Mouse (Mus musculus): ENCODE measurements around the gene Smarca2. TPM values are rescaled to one million over a fixed set of nuclear protein-coding genes. Genes with fewer than 3 reads are reported as not detected.
"Not testable (repeated sequence)": the region's sequence is repeated elsewhere in the genome, so short reads cannot be mapped to it uniquely, and the experiment has no call there.

Smarca2 gene
- polyA plus RNA-seq, 1 experiment: 58.9 TPM

- H3K4me3 ChIP-seq (ENCODE audit: insufficient read depth, low read length): no peak overlapping the region
- TF ChIP-seq POLR2A (IDR thresholded peaks at IDR 0.05; ENCODE audit: borderline replicate concordance, low read depth, low read length): no peak
- TF ChIP-seq CTCF (IDR thresholded peaks at IDR 0.05; ENCODE audit: low read depth, low read length): no peak
- H3K27ac ChIP-seq (ENCODE audit: insufficient read depth, low read depth, low read length): no peak overlapping the region
- H3K4me1 ChIP-seq (ENCODE audit: control insufficient read depth, insufficient read depth, low read length): peaks cover 2% of the 10 kb centered on the region; the same call in 1 of the 2 replicates
Measured at GRCm38 (mm10) chr19:26733546-26734100, 128.8 kb downstream of the Smarca2 start.

GRCm38 (mm10) chr19:26734704-26735109 lies 129.9 kb downstream of the Smarca2 start:
- H3K27ac ChIP-seq (ENCODE audit: insufficient read depth, low read depth, low read length): no peak overlapping the region
- H3K4me1 ChIP-seq (ENCODE audit: control insufficient read depth, insufficient read depth, low read length): peaks cover 2% of the 10 kb centered on the region; the same call in 1 of the 2 replicates
- no peak overlapping the region for H3K4me3 ChIP-seq (ENCODE audit: insufficient read depth, low read length)
- TF ChIP-seq CTCF (IDR thresholded peaks at IDR 0.05; ENCODE audit: low read depth, low read length): no peak
- no peak for TF ChIP-seq POLR2A (IDR thresholded peaks at IDR 0.05; ENCODE audit: borderline replicate concordance, low read depth, low read length)

- not testable (repeated sequence) for H3K4me3 ChIP-seq (ENCODE audit: insufficient read depth, low read length)
Measured at GRCm38 (mm10) chr19:26745021-26745420, 140.2 kb downstream of the Smarca2 start.

GRCm38 (mm10) chr19:26745567-26745966 lies 140.7 kb downstream of the Smarca2 start:
- Histone ChIP-seq H3K4me1 (ENCODE audit: control insufficient read depth, insufficient read depth, low read length) (peaks cover 14% of the 10 kb centered on the region), H3K27ac (ENCODE audit: insufficient read depth, low read depth, low read length) (no peak overlapping the region), H3K4me3 (ENCODE audit: insufficient read depth, low read length) (no peak overlapping the region)
- TF ChIP-seq CTCF (IDR thresholded peaks at IDR 0.05; ENCODE audit: low read depth, low read length): no peak
- TF ChIP-seq POLR2A (IDR thresholded peaks at IDR 0.05; ENCODE audit: borderline replicate concordance, low read depth, low read length): no peak

More at GRCm38 (mm10) chr19:26745021-26745420, 140.2 kb downstream of the Smarca2 start:
- not testable (repeated sequence) for H3K27ac ChIP-seq (ENCODE audit: insufficient read depth, low read depth, low read length)
- peaks cover 12% of the 10 kb centered on the region for H3K4me1 ChIP-seq (ENCODE audit: control insufficient read depth, insufficient read depth, low read length)

GRCm38 (mm10) chr19:26746290-26746689 lies 141.4 kb downstream of the Smarca2 start:
- H3K4me3 ChIP-seq (ENCODE audit: insufficient read depth, low read length): no peak overlapping the region
- H3K4me1 ChIP-seq (ENCODE audit: control insufficient read depth, insufficient read depth, low read length): peaks cover 14% of the 10 kb centered on the region
- H3K27ac ChIP-seq (ENCODE audit: insufficient read depth, low read depth, low read length): no peak overlapping the region
- TF ChIP-seq CTCF (IDR thresholded peaks at IDR 0.05; ENCODE audit: low read depth, low read length) (no peak), POLR2A (IDR thresholded peaks at IDR 0.05; ENCODE audit: borderline replicate concordance, low read depth, low read length) (no peak)

- Histone ChIP-seq H3K27ac (ENCODE audit: insufficient read depth, low read depth, low read length) (peak overlapping the region; percentile 93), H3K4me1 (ENCODE audit: control insufficient read depth, insufficient read depth, low read length) (peaks cover 14% of the 10 kb centered on the region), H3K4me3 (ENCODE audit: insufficient read depth, low read length) (peak overlapping the region; percentile 87)
- TF ChIP-seq CTCF (IDR thresholded peaks at IDR 0.05; ENCODE audit: low read depth, low read length): no peak
- TF ChIP-seq POLR2A (IDR thresholded peaks at IDR 0.05; ENCODE audit: borderline replicate concordance, low read depth, low read length): no peak
Measured at GRCm38 (mm10) chr19:26746709-26747467, 142.0 kb downstream of the Smarca2 start.

GRCm38 (mm10) chr19:26747571-26748539 lies 143.0 kb downstream of the Smarca2 start:
- TF ChIP-seq CTCF (IDR thresholded peaks at IDR 0.05; ENCODE audit: low read depth, low read length): peak; percentile 51
- no peak for TF ChIP-seq POLR2A (IDR thresholded peaks at IDR 0.05; ENCODE audit: borderline replicate concordance, low read depth, low read length)
- peaks cover 19% of the 10 kb centered on the region for H3K4me1 ChIP-seq (ENCODE audit: control insufficient read depth, insufficient read depth, low read length)
- peak overlapping the region; percentile 93 for H3K27ac ChIP-seq (ENCODE audit: insufficient read depth, low read depth, low read length)

GRCm38 (mm10) chr19:26748676-26749075 lies 143.8 kb downstream of the Smarca2 start:
- Histone ChIP-seq H3K4me1 (ENCODE audit: control insufficient read depth, insufficient read depth, low read length) (peaks cover 24% of the 10 kb centered on the region), H3K4me3 (ENCODE audit: insufficient read depth, low read length) (peak overlapping the region; percentile 87), H3K27ac (ENCODE audit: insufficient read depth, low read depth, low read length) (peak overlapping the region; percentile 93)
- TF ChIP-seq POLR2A (IDR thresholded peaks at IDR 0.05; ENCODE audit: borderline replicate concordance, low read depth, low read length) (no peak), CTCF (IDR thresholded peaks at IDR 0.05; ENCODE audit: low read depth, low read length) (no peak)

More at GRCm38 (mm10) chr19:26747571-26748539, 143.0 kb downstream of the Smarca2 start:
- peak overlapping the region; percentile 87 for H3K4me3 ChIP-seq (ENCODE audit: insufficient read depth, low read length)

GRCm38 (mm10) chr19:26749427-26750137 lies 144.7 kb downstream of the Smarca2 start:
- TF ChIP-seq CTCF (IDR thresholded peaks at IDR 0.05; ENCODE audit: low read depth, low read length): no peak
- Histone ChIP-seq H3K4me3 (ENCODE audit: insufficient read depth, low read length) (no peak overlapping the region), H3K4me1 (ENCODE audit: control insufficient read depth, insufficient read depth, low read length) (peaks cover 27% of the 10 kb centered on the region), H3K27ac (ENCODE audit: insufficient read depth, low read depth, low read length) (no peak overlapping the region)

Measured in bone marrow macrophage, adult 2 months (primary cell).